Mouse (Mus musculus): ENCODE data around the gene Hoxa7. TPM values are rescaled to one million over a fixed set of nuclear protein-coding genes. Genes with fewer than 3 reads are reported as not detected.

Gene Hoxa7
- total RNA-seq, 2 experiments from 2014 or later = 6.3 to 7.3 TPM

DNA sequence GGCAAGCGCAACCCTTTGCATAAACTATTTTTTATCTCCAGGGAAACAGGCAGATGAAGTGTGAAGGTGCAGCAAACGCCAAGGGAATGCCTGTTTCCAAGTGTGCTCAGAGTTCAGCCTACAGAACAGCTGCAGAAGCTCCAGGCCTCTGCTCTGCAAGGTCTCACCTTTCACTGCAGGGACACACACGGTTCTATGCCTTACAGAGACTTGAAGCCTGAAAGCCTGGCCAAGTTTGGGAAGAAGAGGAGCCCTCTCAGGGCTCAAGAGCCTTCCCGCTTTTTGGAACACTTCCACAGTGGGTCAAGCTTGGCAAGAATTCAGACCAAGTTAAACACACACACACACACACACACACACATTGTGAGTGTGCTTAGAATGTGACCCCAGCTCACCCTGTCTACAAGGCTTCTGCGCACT lies 32.5 kb downstream of the Hoxa7 start:
- DNase-seq = peak; percentile 43

DNA sequence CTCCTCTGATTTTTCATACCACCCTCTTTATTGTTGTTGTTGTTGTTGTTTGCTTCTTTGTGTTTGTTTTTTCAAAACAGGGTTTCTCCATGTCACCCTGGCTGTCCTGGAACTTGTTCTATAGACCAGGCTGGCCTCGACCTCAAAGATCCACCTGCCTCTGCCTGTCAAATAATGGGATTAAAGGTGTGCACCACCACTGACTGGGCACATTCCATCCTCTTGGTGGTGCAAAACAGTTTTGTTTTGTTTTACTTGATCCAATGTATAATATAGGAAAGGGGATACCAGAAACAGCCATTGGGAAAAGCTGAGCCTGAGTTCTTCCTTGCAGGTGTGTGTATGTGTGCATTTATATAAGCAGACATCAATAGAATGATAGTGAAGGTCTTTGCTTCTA lies 35.2 kb downstream of the Hoxa7 start:
- intact Hi-C loops (cut with DNase I; ENCODE audit: low total_unique reads) = no loop called here
- no peak for DNase-seq

More for the DNA sequence above, 32.5 kb downstream of the Hoxa7 start:
- intact Hi-C loops (cut with DNase I; ENCODE audit: low total_unique reads) = no loop called here

DNA sequence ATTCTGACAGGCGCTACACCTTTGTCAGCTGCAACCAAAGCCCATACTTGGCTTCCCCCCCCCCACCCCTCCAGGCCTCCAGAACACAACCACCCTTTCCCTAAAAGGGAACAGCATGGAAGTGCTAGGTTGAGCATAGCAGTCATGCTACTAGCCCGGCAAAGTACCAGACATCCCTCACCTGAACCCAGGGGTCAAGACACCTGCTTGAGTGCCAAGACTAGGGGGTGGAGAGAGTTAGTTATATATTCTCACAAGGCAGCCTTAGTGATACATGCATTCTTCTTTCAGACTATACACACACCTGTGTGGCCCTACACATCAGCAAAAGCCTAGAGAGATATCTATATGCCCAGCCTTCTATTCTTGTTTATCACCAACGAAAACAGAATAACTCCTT lies 35.8 kb downstream of the Hoxa7 start:
- DNase-seq = no peak
- intact Hi-C loops (cut with DNase I; ENCODE audit: low total_unique reads) = no loop called here

DNA sequence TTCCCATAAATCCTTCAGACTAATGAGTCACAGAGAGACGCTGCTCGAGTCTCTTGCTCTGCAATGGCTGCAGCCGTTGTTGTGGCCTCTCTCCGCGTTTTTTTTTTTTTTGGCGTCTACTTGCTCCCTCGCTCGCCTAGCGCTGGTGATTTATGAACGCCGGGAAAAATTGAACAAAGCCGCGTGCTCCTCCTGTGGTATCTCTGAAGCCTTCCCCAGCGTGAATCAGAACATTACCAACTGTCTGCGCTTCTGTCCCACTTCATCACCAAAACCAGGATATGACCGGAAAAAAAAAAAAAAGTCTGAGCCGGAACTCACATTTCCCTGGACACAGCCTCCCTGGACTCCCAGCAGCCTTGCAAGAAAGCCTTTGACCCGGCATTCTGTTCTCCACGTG lies 36.4 kb downstream of the Hoxa7 start:
- DNase-seq = no peak
- intact Hi-C loops (cut with DNase I; ENCODE audit: low total_unique reads) = no loop called here

DNA sequence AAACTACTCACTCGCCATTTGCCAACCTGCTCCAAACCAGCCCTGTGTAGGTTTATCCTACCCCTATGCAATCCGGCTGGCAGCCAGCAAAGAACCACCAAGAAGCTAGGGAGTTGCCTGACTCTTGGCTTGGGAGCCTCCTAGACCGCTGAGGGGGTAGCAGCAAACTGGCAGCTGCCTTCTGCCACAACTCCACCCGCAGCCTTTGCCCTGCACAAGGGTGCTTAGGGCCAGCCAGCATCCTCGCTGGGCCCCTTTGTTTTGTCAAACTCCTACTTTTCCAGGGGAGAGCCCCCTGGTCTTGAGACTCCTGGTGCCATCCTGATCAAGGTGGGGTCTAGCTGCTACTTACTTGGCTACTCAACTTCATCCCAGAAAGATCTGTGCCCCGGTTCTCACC lies 37.0 kb downstream of the Hoxa7 start:
- DNase-seq = no peak
- intact Hi-C loops (cut with DNase I; ENCODE audit: low total_unique reads) = no loop called here

DNA sequence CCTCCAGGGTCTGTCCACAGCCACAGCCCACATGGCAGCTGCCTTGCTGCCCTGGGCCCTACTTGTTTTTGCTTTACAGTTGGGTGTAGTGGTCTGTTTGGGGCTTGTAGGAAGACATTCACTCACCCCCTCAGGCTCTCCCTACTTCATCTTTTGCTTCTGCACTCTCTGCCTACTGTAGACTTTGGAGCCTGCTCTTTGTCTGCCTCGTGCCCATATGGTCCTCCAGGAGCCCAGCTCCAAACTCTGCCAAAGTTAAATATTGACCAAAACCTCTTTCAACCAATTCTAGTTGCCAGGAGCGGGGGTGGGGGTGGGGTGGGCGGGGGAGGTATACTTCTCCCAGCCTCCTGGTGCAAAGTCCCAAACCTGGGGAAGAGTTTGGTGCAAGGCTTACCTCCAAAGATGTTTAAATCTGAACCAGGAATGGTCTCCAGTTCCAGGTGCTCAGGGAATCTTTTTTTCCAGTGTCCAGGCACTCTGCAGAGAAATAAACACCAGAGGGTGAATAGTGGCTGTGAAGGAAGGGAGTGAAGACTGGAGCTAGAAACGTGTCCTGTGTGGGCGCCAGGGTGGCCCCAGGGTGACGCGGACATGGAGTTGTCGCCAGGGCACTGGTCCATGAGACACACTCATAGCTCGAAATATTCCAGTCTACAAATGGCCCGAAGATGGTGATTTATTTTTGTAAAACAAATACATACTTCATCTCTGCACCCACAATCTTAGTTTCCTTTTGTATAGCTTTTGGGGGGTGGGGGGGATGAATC lies 38.2 kb downstream of the Hoxa7 start:
- intact Hi-C loops (cut with DNase I; ENCODE audit: low total_unique reads) = no loop called here
- no peak for DNase-seq

DNA sequence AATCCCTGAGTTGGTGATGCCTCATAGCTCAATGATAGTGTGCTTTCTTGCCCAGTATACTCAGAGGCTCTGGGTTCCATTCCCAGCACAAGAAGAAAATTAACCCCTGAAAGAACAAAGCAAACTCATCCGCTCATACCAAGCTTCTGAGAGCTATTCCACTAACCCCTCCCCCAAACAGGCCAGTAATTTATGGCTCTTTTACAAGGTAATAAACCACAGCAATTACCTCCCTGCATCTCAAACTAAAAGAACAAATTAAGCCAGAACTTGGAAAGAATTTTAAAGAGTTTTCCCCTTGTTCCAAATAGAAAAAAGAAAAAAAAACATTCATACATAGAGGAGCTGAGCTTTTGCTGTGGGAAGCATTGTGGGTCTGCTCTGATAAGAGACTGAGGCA lies 38.9 kb downstream of the Hoxa7 start:
- DNase-seq = no peak

DNA sequence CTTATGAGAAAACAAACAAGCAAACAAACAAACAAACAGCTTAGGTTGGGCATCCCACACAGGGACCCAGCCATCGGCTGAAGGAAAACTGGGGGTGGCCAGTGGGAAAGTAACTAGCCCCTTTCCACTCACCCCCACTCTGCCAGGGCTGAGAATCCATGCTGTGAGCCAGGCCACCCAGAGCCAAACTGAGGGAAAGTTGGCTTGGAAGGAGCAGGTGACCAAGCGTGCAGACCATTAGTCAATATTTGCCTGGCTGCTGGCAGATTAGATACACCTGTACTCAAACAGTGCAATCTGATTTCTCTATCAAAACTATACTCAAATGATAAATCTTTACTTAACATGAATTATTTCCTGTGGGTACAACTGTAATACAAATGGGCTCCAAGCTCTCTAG lies 39.6 kb downstream of the Hoxa7 start:
- no peak for DNase-seq
- intact Hi-C loops (cut with DNase I; ENCODE audit: low total_unique reads) = no loop called here

More for the DNA sequence above, 38.9 kb downstream of the Hoxa7 start:
- intact Hi-C loops (cut with DNase I; ENCODE audit: low total_unique reads) = no loop called here

DNA sequence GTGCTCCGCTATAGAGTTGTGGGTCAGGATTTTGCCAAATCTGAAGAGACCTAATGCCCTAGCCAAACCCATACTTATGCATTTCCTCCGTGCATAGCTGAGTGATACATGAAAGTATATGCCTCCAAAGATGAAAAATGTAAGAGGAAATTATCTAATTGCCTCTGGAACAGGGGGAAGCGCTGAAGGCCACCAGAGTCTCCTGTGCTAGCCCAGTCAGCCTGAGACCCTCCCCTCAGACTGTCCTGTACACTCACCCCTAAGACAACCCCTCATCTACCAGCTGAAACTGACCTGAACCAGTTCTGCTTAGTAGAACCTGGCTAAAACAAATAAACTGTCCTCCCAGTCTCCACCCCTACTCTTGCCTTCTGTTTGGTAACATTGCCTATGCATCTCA lies 40.9 kb downstream of the Hoxa7 start:
- no peak for DNase-seq
- intact Hi-C loops (cut with DNase I; ENCODE audit: low total_unique reads) = no loop called here

DNA sequence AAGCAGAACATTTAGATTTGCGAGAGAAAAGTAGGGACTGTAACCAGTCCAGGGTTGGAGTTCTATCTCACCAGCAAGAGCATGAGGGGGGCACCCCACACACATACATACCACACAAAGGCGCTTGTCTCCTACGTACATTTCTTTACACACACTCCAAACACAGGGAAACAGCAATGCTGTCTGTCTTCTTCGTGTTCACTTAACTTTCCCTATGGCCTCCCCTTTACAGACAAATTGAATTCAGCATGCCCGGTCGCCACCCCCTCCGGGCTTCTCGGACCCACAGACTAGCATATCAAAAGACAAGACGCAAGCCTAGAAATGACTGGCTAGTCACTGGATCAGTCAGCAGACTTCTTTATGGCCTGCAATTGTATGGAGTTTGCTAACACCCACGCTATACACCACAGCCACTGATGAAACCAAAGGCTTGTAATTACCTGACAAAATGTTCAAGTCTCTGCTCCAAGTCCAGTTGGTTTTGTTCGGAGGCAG lies 41.4 kb downstream of the Hoxa7 start:
- intact Hi-C loops (cut with DNase I; ENCODE audit: low total_unique reads) = no loop called here
- DNase-seq = no peak

DNA sequence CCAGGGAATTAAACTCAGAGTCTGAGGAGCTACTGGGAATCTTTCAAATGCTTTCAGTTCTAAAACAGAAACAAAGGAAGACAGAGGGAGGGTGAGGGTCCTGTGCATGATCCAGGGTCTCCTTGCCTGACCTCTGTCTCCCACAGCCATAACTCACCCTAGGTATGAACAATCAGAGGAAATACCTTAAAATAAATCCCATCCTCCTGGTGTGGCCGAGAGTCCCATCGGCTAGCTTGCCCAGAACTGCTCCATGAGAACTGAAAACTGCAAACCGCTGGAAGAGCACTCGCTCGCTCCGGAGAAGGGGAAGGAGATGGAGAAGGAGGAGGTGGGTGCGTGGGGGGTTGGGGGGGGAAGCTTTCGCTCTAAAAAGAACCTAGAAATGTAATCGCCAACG lies 42.0 kb downstream of the Hoxa7 start:
- DNase-seq = no peak
- intact Hi-C loops (cut with DNase I; ENCODE audit: low total_unique reads) = no loop called here

DNA sequence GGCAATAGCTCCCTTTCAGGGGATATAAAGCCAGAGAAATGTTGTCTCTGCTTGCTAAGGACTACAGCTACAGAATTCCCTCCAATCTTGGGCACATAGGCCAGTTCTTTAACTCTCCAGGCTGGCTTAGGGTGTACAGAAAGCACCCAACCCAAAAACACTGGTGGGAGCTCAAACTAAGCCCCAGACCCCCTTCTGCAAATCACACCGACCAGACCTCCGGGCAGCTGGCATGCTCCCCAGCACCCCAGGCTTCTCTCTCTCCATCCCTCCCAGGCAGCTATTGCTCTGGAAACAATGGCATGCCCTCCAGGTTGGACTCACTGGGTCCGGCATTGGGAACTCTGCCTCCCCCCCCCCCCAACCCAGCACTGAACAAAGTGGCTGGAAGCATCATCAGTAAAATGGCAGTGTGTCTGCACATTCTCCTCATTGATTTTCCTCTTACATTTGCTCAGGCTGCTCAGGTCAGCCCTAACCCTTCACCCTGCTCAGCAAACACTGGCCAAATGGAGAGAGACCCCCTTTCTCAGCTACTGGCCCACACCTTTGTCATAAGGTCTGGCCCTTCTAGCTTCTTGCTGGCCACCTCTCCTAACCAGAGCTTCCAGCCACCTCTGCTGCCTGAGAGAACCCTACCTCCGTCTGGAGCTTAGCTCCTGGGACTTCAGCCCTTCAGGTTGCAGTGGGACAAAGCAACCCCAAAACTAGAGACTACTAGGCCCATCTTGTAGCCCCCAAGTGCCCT lies 42.6 kb downstream of the Hoxa7 start:
- intact Hi-C loops (cut with DNase I; ENCODE audit: low total_unique reads) = no loop called here
- no peak for DNase-seq

DNA sequence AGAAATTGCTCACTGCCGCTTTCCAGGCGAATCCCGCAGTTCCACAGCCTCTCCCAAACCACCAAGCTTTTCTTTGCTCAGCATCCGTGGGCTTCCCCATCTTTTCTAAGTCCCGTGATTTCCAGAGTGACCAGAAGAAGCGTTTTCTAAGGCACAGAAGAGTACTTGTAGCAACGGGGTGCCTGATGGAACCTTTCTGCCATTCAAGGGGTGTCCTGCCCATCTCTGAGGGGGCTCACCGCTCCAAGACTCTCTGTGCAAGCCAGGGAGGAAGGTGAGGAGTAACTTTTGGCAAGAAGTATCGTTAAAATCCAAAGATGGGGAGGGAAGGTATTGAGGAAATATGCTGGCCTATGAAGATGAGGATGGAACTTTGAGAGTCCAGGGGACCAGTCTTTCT lies 43.8 kb downstream of the Hoxa7 start:
- intact Hi-C loops (cut with DNase I; ENCODE audit: low total_unique reads) = no loop called here
- no peak for DNase-seq

DNA sequence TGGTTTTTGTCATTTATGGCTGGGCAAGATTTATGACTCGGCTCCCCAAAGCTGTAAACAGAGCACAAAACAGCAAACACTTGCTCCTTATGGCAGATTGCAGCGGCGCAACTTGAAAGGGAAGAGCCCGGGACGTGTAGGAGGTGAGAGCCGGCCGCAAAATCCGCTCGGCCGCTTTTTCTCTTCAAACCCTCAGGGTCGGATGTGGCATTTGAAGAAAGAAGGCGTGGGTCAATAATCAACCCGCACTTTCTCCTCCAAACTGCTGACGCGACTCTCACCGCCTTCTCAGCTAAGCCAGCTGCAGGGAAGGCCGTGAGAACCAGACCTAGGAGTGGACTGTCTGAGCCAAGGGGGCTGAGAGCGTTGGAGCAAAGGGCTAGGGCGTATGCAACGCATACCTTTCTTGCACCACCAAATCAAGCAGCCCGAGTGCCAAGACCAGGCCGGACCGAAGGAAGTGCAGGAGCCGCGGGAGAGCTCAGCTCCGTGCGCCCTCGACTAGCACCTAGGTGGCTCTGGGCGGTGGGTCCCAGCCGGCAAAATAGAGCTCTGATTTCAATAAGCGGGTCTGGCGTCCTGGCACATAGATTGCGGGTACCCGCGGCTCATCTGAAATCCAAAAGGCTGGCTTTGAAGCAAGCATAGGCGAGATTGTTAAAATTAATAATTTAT lies 44.5 kb downstream of the Hoxa7 start, which contains the start of gene 5730596B20Rik:
TSS of gene 5730596B20Rik (plus strand) at position 438 of the 675 bp plus-strand sequence.
- no peak for DNase-seq
- intact Hi-C loops (cut with DNase I; ENCODE audit: low total_unique reads) = no loop called here

DNA sequence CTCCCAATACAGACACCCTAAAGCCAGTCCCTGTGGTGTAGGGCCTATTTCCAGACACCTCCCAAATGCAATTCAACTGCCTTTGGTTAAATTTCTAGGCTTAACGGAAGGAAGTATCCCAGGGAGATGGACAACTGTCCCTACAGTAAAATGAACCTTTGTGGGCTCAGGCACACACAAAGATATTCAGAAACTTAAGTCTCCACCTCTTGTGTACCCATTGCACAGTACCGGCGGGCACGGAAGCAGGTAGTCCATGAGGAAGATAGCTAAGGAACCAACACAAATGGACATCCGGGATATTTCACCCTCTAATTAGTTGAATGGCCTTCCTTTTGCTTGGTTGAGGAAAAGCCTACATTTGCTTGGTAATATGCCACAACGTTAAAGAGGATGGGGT lies 45.3 kb downstream of the Hoxa7 start:
- no peak for DNase-seq
- intact Hi-C loops (cut with DNase I; ENCODE audit: low total_unique reads) = no loop called here

DNA sequence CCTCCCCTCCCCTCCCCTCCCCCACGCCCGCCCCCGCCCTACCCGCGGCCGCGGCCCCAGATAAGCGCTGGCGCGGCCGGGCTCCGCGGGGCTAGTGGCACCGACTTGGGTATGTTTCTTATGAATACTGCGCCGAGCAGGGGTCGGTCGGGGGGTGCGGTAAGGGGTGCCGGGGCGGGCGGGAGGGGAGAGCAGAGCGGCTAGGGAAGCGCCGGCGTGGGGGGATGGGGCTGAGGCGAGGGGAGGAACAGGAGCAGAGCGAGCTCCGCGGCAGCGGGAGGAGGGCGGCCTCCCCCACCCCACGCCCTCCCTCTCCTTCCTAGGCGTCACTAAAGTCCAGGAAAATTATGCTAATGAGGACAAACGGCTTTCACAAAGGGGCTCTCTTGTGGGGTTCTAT lies 45.8 kb downstream of the Hoxa7 start:
- intact Hi-C loops (cut with DNase I; ENCODE audit: low total_unique reads) = no loop called here
- DNase-seq = no peak

DNA sequence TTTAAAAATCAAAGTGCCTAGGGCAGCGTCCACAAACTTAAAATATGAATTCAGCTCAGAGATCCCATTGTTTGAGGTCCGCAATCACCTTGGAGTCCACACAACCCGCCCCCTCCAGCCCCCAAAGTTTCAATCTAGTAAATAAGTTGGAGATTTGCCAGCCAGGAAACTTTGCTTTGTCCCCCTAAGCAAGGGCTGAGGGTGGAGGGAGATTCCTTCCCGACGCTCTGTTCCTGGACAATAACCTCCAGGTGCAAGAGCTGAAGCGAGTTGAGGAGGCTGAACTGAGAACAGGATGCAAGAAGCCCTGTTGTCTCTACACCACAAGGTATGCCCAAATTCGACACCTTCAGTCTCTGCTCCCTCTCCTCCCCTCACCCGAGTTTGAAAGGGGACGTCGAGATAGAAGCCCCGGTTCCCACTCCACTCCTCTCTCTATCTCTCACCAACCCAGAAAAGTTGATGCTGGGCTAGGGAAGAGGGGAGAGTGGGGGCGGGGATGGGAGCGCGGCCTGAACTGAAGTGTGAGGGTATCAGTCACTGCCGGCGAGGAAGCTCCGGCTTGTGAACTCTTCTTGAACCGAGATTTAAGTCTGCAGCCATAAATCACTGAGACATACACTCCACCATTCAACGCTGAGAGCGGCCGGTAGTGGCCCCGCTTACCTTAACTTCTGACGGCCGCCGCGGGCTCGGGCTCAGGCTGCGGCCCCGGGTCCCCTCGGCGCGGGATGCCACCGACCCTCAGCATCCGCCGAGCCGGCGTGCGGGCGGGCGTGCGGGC lies 46.5 kb downstream of the Hoxa7 start:
- intact Hi-C loops (cut with DNase I; ENCODE audit: low total_unique reads) = no loop called here
- no peak for DNase-seq

DNA sequence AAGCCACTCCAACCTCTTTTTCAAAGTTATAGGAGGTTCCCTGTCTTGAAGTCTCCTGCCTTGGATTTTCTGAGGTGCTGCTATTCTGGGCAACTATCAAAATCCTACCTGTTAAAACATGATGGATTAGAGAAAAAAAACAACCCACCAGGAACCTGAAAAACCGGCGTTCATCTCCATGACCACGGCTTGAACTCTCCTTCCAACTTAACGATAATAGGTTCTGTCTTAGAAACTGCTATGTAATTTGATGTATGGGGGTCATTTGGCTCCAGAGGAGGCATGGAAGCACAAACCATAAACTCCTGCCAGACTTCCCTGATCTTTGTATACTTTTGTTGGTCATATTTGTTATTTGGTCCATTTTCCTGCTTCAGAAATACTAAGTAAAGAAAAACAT lies 48.0 kb downstream of the Hoxa7 start:
- intact Hi-C loops (cut with DNase I; ENCODE audit: low total_unique reads) = no loop called here
- DNase-seq = no peak

DNA sequence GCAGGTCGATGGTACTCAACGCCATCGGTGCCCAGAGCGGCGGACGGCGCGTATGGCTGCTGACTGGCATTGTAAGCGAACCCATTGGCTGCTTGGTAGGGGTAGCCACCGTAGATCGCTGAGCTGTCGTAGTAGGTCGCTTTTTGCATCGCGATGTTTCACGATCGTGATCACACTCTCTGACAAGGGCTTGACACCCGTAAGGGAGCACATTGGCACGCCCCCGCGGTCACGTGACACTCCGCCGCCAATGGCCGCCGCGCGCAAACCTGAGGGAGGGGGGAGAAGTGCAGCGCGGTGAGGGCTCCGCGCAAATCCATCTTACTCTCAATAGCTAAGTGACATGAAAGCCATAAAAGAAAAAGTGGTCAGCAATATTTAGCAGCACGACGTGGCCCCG lies 49.2 kb downstream of the Hoxa7 start:
- peak; percentile 86 for DNase-seq
- intact Hi-C loops (cut with DNase I; ENCODE audit: low total_unique reads) = no loop called here

DNA sequence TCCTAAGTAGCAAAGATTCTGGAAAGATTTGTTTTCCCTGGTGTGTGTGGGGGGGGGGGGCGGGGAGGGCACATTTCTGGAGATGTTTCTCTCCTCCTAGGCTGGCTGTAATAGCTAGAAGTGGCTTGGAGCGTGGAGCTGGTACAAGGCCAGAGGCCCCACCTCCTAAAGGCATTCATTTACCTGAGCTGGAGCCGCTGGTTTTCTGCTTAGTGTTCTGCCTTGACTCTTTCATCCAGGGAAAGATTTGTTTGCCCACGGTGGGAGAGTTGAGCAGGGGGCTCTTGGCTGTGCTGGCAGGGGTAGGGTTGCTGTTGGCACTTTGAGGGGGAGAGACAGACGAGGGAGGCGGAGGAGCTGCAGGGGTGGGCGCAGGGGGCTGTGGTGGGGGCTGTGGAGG lies 49.7 kb downstream of the Hoxa7 start:
- intact Hi-C loops (cut with DNase I; ENCODE audit: low total_unique reads) = loop anchor here (1.0 kb wide), 1 partner anchor 48 kb away; no protein-coding TSS in a partner anchor
- no peak for DNase-seq

Data from gastrocnemius, postnatal 14 days (tissue).